Mouse (Mus musculus) midbrain, embryonic 14.5 days (tissue): ENCODE measurements around the gene Slc48a1. TPM values are rescaled to one million over a fixed set of nuclear protein-coding genes. Genes with fewer than 3 reads are reported as not detected.

Experiments
- ATAC-seq: fragments of 200-750 bp; cut with Nextera tagmentation; 2 replicates; pipeline ENCODE4 v1.8.0; 2017; ENCODE audit warnings: moderate number of reproducible peaks, moderate library complexity; ENCODE audit not compliant: low FRiP score, low TSS enrichment
- DNase-seq: peaks from one replicate; pipeline ENCODE4 v3.0.0-alpha.2; 2015
- H3K27ac ChIP-seq: fragments of 300-500 bp; sonication (generic); replicated peaks from 2 replicates; pipeline ENCODE4 v1.5.1; 2014; ENCODE audit warnings: mild to moderate bottlenecking, low read depth, low read length, moderate library complexity
- H3K27me3 ChIP-seq: fragments of 300-500 bp; sonication (generic); 2 replicates; pipeline ENCODE4 v1.6.1; 2014; ENCODE audit warnings: low read length, control low read depth, mixed read lengths; ENCODE audit not compliant: control insufficient read depth, insufficient read depth
- H3K36me3 ChIP-seq: fragments of 300-500 bp; sonication (generic); 2 replicates; pipeline ENCODE4 v1.6.1; 2014; ENCODE audit warnings: low read length, control low read depth; ENCODE audit not compliant: control insufficient read depth, insufficient read depth
- H3K4me1 ChIP-seq: fragments of 300-500 bp; sonication (generic); 2 replicates; pipeline ENCODE4 v1.6.1; 2014; ENCODE audit warnings: mild to moderate bottlenecking, antibody characterized with exemption, low read length, control low read depth; ENCODE audit not compliant: control insufficient read depth, insufficient read depth
- H3K4me2 ChIP-seq: fragments of 300-500 bp; sonication (generic); 2 replicates; pipeline ENCODE4 v1.6.1; 2014; ENCODE audit warnings: mild to moderate bottlenecking, low read length, moderate library complexity
- H3K4me3 ChIP-seq: fragments of 300-500 bp; sonication (generic); replicated peaks from 2 replicates; pipeline ENCODE4 v1.5.1; 2014; ENCODE audit warnings: low read depth, low read length
- H3K9ac ChIP-seq: fragments of 300-500 bp; sonication (generic); replicated peaks from 2 replicates; pipeline ENCODE4 v1.6.1; 2014; ENCODE audit warnings: mild to moderate bottlenecking, low read length, moderate library complexity
- H3K9me3 ChIP-seq: fragments of 300-500 bp; sonication (generic); 2 replicates; pipeline ENCODE4 v1.6.1; 2016; ENCODE audit warnings: low read length, control low read depth, mixed read lengths; ENCODE audit not compliant: control insufficient read depth
- WGBS: fragments of 180-500 bp; shearing (Covaris S2); extraction: QIAGEN DNeasy Blood & Tissue Kit; methylation state at CpG from one replicate; pipeline ENCODE4 v1.1.7; 2014; 5-methylcytosine and 5-hydroxymethylcytosine counted together
- polyA plus RNA-seq: library from polyadenylated mRNA; unstranded; fragments of >200 nt; fragmentation: Nextera tagmentation; extraction: Ambion mirVana; gene quantifications from 2 replicates; pipeline ENCODE4 v1.2.1, GENCODE M21; 2014

Gene Slc48a1
- polyA plus RNA-seq, 1 experiment from 2014 or later = 72.9 TPM

DNA sequence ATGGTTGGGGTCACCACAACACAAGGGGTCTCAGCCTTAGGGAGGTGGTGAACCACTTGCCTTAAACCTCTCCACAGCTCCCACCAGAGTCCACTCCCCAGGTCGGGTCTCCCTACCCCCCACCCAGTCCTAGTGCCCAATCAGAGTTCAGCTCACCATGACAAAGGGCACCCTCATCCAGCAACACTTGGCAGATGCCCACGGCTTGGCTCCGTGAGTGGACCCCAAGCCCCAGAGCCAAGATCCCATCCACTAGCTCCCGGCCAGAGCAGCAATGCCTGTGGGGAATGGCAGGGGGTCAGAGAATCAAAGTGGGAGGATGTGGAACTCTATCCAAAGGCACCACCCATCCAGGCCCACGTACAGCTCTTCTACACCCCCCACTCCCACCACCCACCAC is 17.4 kb upstream of the Slc48a1 start:
- WGBS = 68% methylated on average over 5 of the region's 5 CpGs

DNA sequence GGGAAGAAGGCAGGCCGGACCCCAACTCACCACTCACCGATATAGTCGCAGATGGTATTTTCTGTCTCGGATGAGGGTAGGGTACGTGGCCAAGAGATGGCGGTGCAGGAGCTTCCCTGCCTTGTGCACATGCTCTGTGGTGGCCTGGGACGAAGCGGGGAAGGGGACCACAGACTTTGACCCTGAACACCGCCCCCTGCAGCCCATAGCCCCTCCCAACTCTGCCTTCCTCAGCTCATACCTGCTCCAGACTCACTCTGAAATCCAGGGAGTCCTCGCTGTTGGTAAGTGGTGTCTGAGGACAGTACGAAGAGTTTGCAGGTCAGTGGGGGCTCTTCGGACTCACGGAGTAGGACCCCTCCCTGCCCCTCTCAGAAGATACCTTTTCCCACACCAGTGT is 16.9 kb upstream of the Slc48a1 start:
- Histone ChIP-seq H3K36me3 (no peaks in the 10 kb centered on the region), H3K27me3 (peaks cover 9% of the 10 kb centered on the region; the same call in 1 of the 2 replicates), H3K4me2 (no peak overlapping the region), H3K4me3 (no peak overlapping the region), H3K27ac (no peak overlapping the region), H3K9ac (no peak overlapping the region), H3K9me3 (no peaks in the 10 kb centered on the region), H3K4me1 (peaks cover 13% of the 10 kb centered on the region)
- WGBS = 43% methylated on average over 13 of the region's 13 CpGs
- ATAC-seq = no peak
- DNase-seq = no peak

More for the DNA sequence above, 17.4 kb upstream of the Slc48a1 start:
- no peak overlapping the region for H3K4me2 ChIP-seq
- DNase-seq (no peak), ATAC-seq (no peak)
- H3K27me3 ChIP-seq = peaks cover 9% of the 10 kb centered on the region; the same call in 1 of the 2 replicates
- H3K4me1 ChIP-seq = peaks cover 8% of the 10 kb centered on the region
- H3K9ac ChIP-seq = no peak overlapping the region
- no peak overlapping the region for H3K27ac ChIP-seq
- H3K36me3 ChIP-seq = no peaks in the 10 kb centered on the region
- no peak overlapping the region for H3K4me3 ChIP-seq
- no peaks in the 10 kb centered on the region for H3K9me3 ChIP-seq

DNA sequence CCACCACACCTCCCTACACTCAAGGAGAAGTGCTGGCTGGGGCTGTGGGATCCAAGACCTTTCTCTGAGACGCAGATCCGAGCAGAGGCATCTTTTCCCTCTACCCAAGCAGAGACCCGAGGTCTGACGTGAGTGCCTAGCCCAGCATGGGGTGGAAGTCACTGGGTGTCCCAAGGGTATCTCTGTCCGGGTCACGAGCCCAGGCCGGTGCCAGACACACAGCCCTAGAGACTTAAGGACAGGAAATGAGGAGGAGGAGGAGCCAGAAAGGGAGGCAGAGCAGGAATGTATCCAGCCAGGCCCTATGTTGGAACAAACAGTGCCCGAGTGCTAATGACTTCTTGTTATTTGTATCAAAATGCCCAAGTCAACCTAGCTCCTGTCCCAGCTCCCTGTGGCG is 15.6 kb upstream of the Slc48a1 start:
- H3K4me3 ChIP-seq = no peak overlapping the region
- no peak overlapping the region for H3K27ac ChIP-seq
- no peaks in the 10 kb centered on the region for H3K9me3 ChIP-seq
- DNase-seq = no peak
- H3K4me1 ChIP-seq = peaks cover 23% of the 10 kb centered on the region
- no peaks in the 10 kb centered on the region for H3K36me3 ChIP-seq
- H3K9ac ChIP-seq = no peak overlapping the region
- no peak overlapping the region for H3K4me2 ChIP-seq
- peaks cover 9% of the 10 kb centered on the region; the same call in 1 of the 2 replicates for H3K27me3 ChIP-seq
- ATAC-seq = no peak
- 81% methylated on average over 9 of the region's 9 CpGs for WGBS

DNA sequence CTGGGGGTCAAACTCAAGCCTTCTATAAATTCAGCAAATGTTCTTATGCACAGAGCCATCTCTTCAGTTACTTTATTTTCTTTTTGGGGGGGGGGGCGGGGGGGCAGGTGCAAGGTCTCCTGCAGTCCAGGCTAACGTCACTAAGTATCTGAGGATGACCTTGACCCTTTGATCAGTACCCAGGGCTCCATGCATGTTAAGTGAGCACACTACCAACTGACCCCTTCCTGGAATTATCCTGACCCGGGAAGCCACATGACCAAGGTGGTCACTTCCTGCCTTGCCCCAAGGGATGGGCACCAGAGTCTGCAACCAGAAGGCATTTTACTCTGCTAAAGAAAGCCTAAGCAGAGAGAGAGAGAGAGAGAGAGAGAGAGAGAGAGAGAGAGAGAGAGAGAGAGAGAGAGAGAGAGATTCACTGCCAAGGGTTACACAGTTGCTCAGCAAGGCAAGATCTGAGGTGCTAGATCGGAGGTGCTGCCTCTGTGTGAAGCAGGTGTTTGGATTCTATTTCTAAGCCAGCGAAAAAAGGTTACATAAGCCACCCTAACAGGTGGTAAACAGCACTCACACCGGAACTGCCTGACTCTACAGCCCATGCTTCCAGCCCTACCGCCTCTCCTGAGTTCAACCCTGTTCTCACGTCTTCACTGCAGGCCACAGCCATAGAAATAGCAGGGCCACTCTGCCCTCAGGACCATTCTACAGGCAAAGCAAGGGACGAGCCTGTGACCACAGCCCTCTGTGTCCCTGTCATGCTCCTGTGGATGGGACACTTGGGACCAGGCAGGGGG is 14.9 kb upstream of the Slc48a1 start:
- H3K4me1 ChIP-seq = peaks cover 30% of the 10 kb centered on the region
- no peak overlapping the region for H3K27ac ChIP-seq
- no peak overlapping the region for H3K9ac ChIP-seq
- no peaks in the 10 kb centered on the region for H3K36me3 ChIP-seq
- WGBS = 64% methylated on average over 9 of the region's 9 CpGs
- no peaks in the 10 kb centered on the region for H3K9me3 ChIP-seq
- DNase-seq (no peak), ATAC-seq (no peak)
- H3K27me3 ChIP-seq = peaks cover 10% of the 10 kb centered on the region; the same call in 1 of the 2 replicates
- H3K4me3 ChIP-seq = no peak overlapping the region
- H3K4me2 ChIP-seq = no peak overlapping the region

DNA sequence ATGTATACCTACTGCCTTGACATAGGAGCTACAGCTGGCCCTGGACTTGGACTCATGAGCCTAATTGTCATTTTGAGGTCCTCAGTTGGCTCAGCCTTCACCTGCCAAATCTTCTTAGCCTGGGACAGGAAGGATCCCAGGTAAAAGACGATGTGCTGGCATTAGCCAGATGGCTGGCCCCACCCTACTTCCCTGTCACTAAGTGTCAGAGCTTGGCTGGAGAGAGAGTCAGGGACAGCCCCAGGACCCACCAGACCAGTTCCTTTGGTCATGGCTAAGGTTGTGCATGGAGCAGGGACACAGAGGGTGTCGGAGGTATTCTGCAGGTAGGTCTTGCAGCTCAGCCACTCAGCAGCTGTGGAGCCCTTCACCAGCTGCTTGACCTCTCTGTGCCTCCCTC is 13.8 kb upstream of the Slc48a1 start:
- Histone ChIP-seq H3K27me3 (peaks cover 16% of the 10 kb centered on the region; the same call in 1 of the 2 replicates), H3K36me3 (no peaks in the 10 kb centered on the region), H3K9ac (no peak overlapping the region), H3K27ac (no peak overlapping the region), H3K4me2 (no peak overlapping the region), H3K4me3 (no peak overlapping the region), H3K4me1 (peaks cover 30% of the 10 kb centered on the region), H3K9me3 (no peaks in the 10 kb centered on the region)
- 85% methylated on average over 2 of the region's 2 CpGs for WGBS
- ATAC-seq (no peak), DNase-seq (no peak)

DNA sequence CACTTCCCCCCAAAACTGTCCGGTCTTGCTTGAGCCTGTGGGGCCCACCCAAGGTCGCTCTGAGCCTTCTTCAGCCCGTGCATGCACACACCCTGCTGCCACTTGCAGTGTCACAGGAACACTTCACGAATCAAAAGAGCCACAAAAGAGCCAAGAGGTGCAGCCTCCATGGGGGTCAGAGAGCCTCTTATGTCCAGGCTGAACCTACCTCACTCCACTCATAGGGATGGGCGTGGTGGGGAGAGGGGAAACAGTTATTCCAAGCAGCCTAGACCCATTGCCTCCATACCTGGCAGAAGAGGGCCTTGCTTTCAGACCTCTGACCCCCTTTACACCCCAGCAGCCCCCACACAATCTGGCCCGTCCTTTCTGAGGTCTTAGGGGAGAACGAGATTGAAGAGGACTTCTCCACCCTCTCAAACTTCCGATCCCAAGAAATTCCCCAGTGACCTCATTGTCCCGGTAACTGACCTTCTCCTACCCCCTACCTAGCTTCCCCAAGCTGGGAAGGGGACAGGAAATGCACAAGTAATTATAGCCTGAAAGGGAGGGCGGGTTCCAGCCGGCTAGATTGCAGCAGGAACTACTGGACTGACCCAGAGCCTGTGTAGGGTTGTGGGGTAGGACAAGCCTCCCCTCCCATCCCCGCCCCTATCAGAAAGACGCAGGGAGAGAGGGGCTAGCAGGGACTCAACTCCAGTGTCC is 13.1 kb upstream of the Slc48a1 start:
- H3K4me3 ChIP-seq = peak overlapping the region; percentile 7; the same call in 1 of the 2 replicates
- H3K9ac ChIP-seq = no peak overlapping the region
- H3K4me1 ChIP-seq = peaks cover 30% of the 10 kb centered on the region
- H3K4me2 ChIP-seq = peak overlapping the region; percentile 87
- WGBS = 34% methylated on average over 13 of the region's 13 CpGs
- ATAC-seq (no peak), DNase-seq (no peak)
- no peak overlapping the region for H3K27ac ChIP-seq
- H3K27me3 ChIP-seq = peaks cover 16% of the 10 kb centered on the region; the same call in 1 of the 2 replicates
- H3K36me3 ChIP-seq = no peaks in the 10 kb centered on the region
- H3K9me3 ChIP-seq = no peaks in the 10 kb centered on the region

GRCm38 (mm10) chr15:97766194-97766593 is 12.1 kb upstream of the Slc48a1 start:
- Histone ChIP-seq H3K36me3 (no peaks in the 10 kb centered on the region), H3K27me3 (peaks cover 16% of the 10 kb centered on the region; the same call in 1 of the 2 replicates), H3K27ac (peak overlapping the region; percentile 52; the same call in 1 of the 2 replicates), H3K4me1 (peaks cover 30% of the 10 kb centered on the region), H3K4me3 (peak overlapping the region; percentile 43), H3K9me3 (no peaks in the 10 kb centered on the region), H3K4me2 (peak overlapping the region; percentile 87), H3K9ac (peak overlapping the region; percentile 31; the same call in 1 of the 2 replicates)
- WGBS = 9% methylated on average over 8 of the region's 8 CpGs
- DNase-seq = peak; percentile 74
- no peak for ATAC-seq

DNA sequence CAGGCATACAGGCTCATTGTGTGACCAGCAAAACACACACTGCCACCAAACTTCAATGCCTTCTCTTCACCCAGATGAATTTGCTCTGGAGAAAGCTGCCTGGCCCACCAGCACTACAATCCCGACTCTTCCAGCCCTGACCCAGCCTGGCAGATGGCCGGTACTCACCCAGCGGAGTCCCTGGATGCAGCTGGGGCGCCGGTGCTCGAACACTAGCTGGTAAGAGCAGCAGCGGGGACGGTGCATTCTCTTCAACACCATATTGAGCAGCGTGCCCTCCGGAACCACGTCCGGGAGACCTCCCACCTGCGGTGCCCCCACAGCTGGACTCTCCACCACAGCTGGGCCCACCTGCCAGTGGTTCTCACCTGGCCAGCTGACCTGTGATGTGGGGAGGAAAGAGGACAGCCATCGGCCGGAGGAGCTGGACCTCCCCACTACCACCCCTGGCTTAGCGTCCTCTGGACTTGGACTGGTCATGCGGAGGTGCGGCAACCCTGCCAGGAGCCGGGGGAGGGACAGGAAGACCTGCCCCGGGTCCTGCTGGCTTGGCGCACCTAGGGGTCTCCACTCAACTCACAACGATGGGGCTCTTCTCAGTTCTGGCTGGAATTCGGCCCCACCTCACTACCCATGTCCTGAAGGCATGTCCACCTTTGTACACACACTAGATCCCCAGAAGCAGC is 11.6 kb upstream of the Slc48a1 start:
- H3K4me2 ChIP-seq = peak overlapping the region; percentile 87
- peak overlapping the region; percentile 43 for H3K4me3 ChIP-seq
- no peaks in the 10 kb centered on the region for H3K9me3 ChIP-seq
- ATAC-seq (0 out of 2 replicates have a peak, but pooled peaks have one; percentile 39), DNase-seq (no peak)
- H3K27me3 ChIP-seq = peaks cover 16% of the 10 kb centered on the region; the same call in 1 of the 2 replicates
- 3% methylated on average over 23 of the region's 23 CpGs for WGBS
- H3K9ac ChIP-seq = peak overlapping the region; percentile 44
- H3K36me3 ChIP-seq = no peaks in the 10 kb centered on the region
- peak overlapping the region; percentile 52 for H3K27ac ChIP-seq
- peaks cover 30% of the 10 kb centered on the region for H3K4me1 ChIP-seq
